Mouse (Mus musculus) cortical plate, adult 2 months (tissue): ENCODE data around the gene 4931409K22Rik.

ENCODE experiments used
- CTCF ChIP-seq: fragments of 200-500 bp; IDR thresholded peaks from 2 replicates; pipeline ENCODE4 v1.5.1; 2011; ENCODE audit warnings: mild to moderate bottlenecking, control low read depth, low read length; ENCODE audit not compliant: insufficient read depth; ENCODE audit errors: extremely low read depth
- POLR2A ChIP-seq: fragments of 200-500 bp; IDR thresholded peaks from 2 replicates; pipeline ENCODE4 v1.6.1; 2011; ENCODE audit warnings: mild to moderate bottlenecking, low read length, control low read depth; ENCODE audit not compliant: insufficient read depth; ENCODE audit errors: extremely low read depth

GRCm38 (mm10) chr5:24526190-24526888 is 30.3 kb downstream of the 4931409K22Rik start:
- TF ChIP-seq POLR2A (no peak), CTCF (no peak)
